Mouse (Mus musculus) neural tube, embryonic 13.5 days (tissue): Measurements from ENCODE around the gene Rexo2. TPM values are rescaled to one million over a fixed set of nuclear protein-coding genes. Genes with fewer than 3 reads are reported as not detected.

ENCODE experiments used
- ATAC-seq: fragments of 200-750 bp; cut with Nextera tagmentation; 2 replicates; pipeline ENCODE4 v1.8.0; 2017; ENCODE audit warnings: low read depth, mild to moderate bottlenecking, moderate TSS enrichment, moderate library complexity
- H3K27ac ChIP-seq: fragments of 300-500 bp; sonication (generic); replicated peaks from 2 replicates; pipeline ENCODE4 v1.5.1; 2015; ENCODE audit warnings: moderate library complexity, mild to moderate bottlenecking, inconsistent platforms
- H3K27me3 ChIP-seq: fragments of 300-500 bp; sonication (generic); 2 replicates; pipeline ENCODE4 v1.6.1; 2015; ENCODE audit warnings: mild to moderate bottlenecking, inconsistent platforms
- H3K36me3 ChIP-seq: fragments of 300-500 bp; sonication (generic); 2 replicates; pipeline ENCODE4 v1.6.1; 2015; ENCODE audit warnings: mild to moderate bottlenecking, inconsistent platforms
- H3K4me1 ChIP-seq: fragments of 300-500 bp; sonication (generic); replicated peaks from 2 replicates; pipeline ENCODE4 v1.6.1; 2015; ENCODE audit warnings: inconsistent platforms
- H3K4me2 ChIP-seq: fragments of 300-500 bp; sonication (generic); 2 replicates; pipeline ENCODE4 v1.6.1; 2015; ENCODE audit warnings: inconsistent platforms, mild to moderate bottlenecking, moderate library complexity
- H3K4me3 ChIP-seq: fragments of 300-500 bp; sonication (generic); 2 replicates; pipeline ENCODE4 v1.5.1; 2015; ENCODE audit warnings: mild to moderate bottlenecking, inconsistent platforms
- H3K9ac ChIP-seq: fragments of 300-500 bp; sonication (generic); 2 replicates; pipeline ENCODE4 v1.6.1; 2015; ENCODE audit warnings: moderate library complexity, mild to moderate bottlenecking, inconsistent platforms
- H3K9me3 ChIP-seq: fragments of 300-500 bp; sonication (generic); 2 replicates; pipeline ENCODE4 v1.6.1; 2016; ENCODE audit warnings: inconsistent platforms
- WGBS: fragments of 180-500 bp; shearing (Covaris S2); methylation state at CpG from one replicate; pipeline ENCODE4 v1.1.7; 2015; 5-methylcytosine and 5-hydroxymethylcytosine counted together
- polyA plus RNA-seq: library from polyadenylated mRNA; unstranded; fragments of >200 nt; fragmentation: Nextera tagmentation; extraction: Ambion mirVana; gene quantifications from 2 replicates; pipeline ENCODE4 v1.2.1, GENCODE M21; 2015

Gene Rexo2
- polyA plus RNA-seq, 1 experiment from 2014 or later = 113 TPM

- no peak for ATAC-seq
- Histone ChIP-seq H3K27ac (no peak overlapping the region), H3K4me1 (no peaks in the 10 kb centered on the region), H3K27me3 (no peaks in the 10 kb centered on the region), H3K4me2 (no peak overlapping the region), H3K36me3 (peaks cover 12% of the 10 kb centered on the region), H3K4me3 (no peak overlapping the region), H3K9ac (no peak overlapping the region), H3K9me3 (no peaks in the 10 kb centered on the region; the same call in 1 of the 2 replicates)
- 93% methylated on average over 3 of the region's 3 CpGs for WGBS
Observed at GRCm38 (mm10) chr9:48465671-48466070, 14.8 kb downstream of the Rexo2 start.

- WGBS = 81% methylated on average over 3 of the region's 3 CpGs
- no peak overlapping the region for H3K4me2 ChIP-seq
- H3K4me3 ChIP-seq = no peak overlapping the region
- H3K9ac ChIP-seq = no peak overlapping the region
- H3K4me1 ChIP-seq = no peaks in the 10 kb centered on the region
- no peaks in the 10 kb centered on the region for H3K36me3 ChIP-seq
- no peak for ATAC-seq
- H3K27me3 ChIP-seq = no peaks in the 10 kb centered on the region
- no peaks in the 10 kb centered on the region; the same call in 1 of the 2 replicates for H3K9me3 ChIP-seq
- no peak overlapping the region for H3K27ac ChIP-seq
Observed at GRCm38 (mm10) chr9:48461545-48461944, 18.9 kb downstream of the Rexo2 start.

- no peak overlapping the region for H3K27ac ChIP-seq
- H3K9ac ChIP-seq = no peak overlapping the region
- no peaks in the 10 kb centered on the region; the same call in 1 of the 2 replicates for H3K9me3 ChIP-seq
- ATAC-seq = no peak
- H3K36me3 ChIP-seq = no peaks in the 10 kb centered on the region
- 93% methylated on average over 8 of the region's 8 CpGs for WGBS
- H3K4me3 ChIP-seq = no peak overlapping the region
- H3K4me2 ChIP-seq = no peak overlapping the region
- no peaks in the 10 kb centered on the region for H3K4me1 ChIP-seq
- H3K27me3 ChIP-seq = no peaks in the 10 kb centered on the region
Observed at GRCm38 (mm10) chr9:48460720-48461119, 19.7 kb downstream of the Rexo2 start.

- no peak overlapping the region for H3K4me3 ChIP-seq
- no peak for ATAC-seq
- H3K27me3 ChIP-seq = no peaks in the 10 kb centered on the region
- H3K4me1 ChIP-seq = no peaks in the 10 kb centered on the region
- H3K9me3 ChIP-seq = no peaks in the 10 kb centered on the region
- H3K36me3 ChIP-seq = no peaks in the 10 kb centered on the region
- no peak overlapping the region for H3K9ac ChIP-seq
- no peak overlapping the region for H3K4me2 ChIP-seq
- H3K27ac ChIP-seq = no peak overlapping the region
- WGBS = 92% methylated on average over 5 of the region's 5 CpGs
Observed at GRCm38 (mm10) chr9:48459391-48459790, 21.0 kb downstream of the Rexo2 start.

GRCm38 (mm10) chr9:48458879-48459278, 21.5 kb downstream of the Rexo2 start:
- ATAC-seq = no peak
- WGBS = 74% methylated on average over 3 of the region's 3 CpGs
- Histone ChIP-seq H3K27ac (no peak overlapping the region), H3K4me1 (no peaks in the 10 kb centered on the region), H3K9me3 (no peaks in the 10 kb centered on the region), H3K4me2 (no peak overlapping the region), H3K27me3 (no peaks in the 10 kb centered on the region), H3K36me3 (no peaks in the 10 kb centered on the region), H3K9ac (no peak overlapping the region), H3K4me3 (no peak overlapping the region)

- WGBS = 87% methylated on average over 3 of the region's 3 CpGs
Observed at GRCm38 (mm10) chr9:48455961-48456360, 24.5 kb downstream of the Rexo2 start.

GRCm38 (mm10) chr9:48450066-48450465, 30.4 kb downstream of the Rexo2 start:
- H3K4me2 ChIP-seq = no peak overlapping the region
- 90% methylated on average over 17 of the region's 17 CpGs for whole genome bisulfite sequencing
- no peaks in the 10 kb centered on the region for H3K4me1 ChIP-seq
- H3K27ac ChIP-seq = no peak overlapping the region
- no peak overlapping the region for H3K4me3 ChIP-seq
- no peaks in the 10 kb centered on the region for H3K27me3 ChIP-seq
- no peaks in the 10 kb centered on the region for H3K36me3 ChIP-seq
- no peak for ATAC-seq
- H3K9me3 ChIP-seq = no peaks in the 10 kb centered on the region
- H3K9ac ChIP-seq = no peak overlapping the region

More at GRCm38 (mm10) chr9:48455961-48456360, 24.5 kb downstream of the Rexo2 start:
- H3K27me3 ChIP-seq = no peaks in the 10 kb centered on the region
- no peaks in the 10 kb centered on the region for H3K36me3 ChIP-seq
- H3K9ac ChIP-seq = no peak overlapping the region
- no peaks in the 10 kb centered on the region for H3K4me1 ChIP-seq
- H3K27ac ChIP-seq = no peak overlapping the region
- H3K4me2 ChIP-seq = no peak overlapping the region
- no peak for ATAC-seq
- no peak overlapping the region for H3K4me3 ChIP-seq
- H3K9me3 ChIP-seq = no peaks in the 10 kb centered on the region

- ATAC-seq = no peak
- H3K4me3 ChIP-seq = no peak overlapping the region
- H3K9me3 ChIP-seq = no peaks in the 10 kb centered on the region
- no peaks in the 10 kb centered on the region for H3K36me3 ChIP-seq
- no peaks in the 10 kb centered on the region for H3K27me3 ChIP-seq
- 41% methylated on average over 5 of the region's 5 CpGs for WGBS
- no peaks in the 10 kb centered on the region for H3K4me1 ChIP-seq
- no peak overlapping the region for H3K9ac ChIP-seq
- H3K4me2 ChIP-seq = no peak overlapping the region
- no peak overlapping the region for H3K27ac ChIP-seq
Observed at GRCm38 (mm10) chr9:48447783-48448209, 32.6 kb downstream of the Rexo2 start.

- Histone ChIP-seq H3K4me1 (no peaks in the 10 kb centered on the region), H3K27ac (no peak overlapping the region), H3K36me3 (no peaks in the 10 kb centered on the region), H3K4me2 (no peak overlapping the region), H3K9ac (no peak overlapping the region), H3K27me3 (no peaks in the 10 kb centered on the region), H3K9me3 (no peaks in the 10 kb centered on the region), H3K4me3 (no peak overlapping the region)
- WGBS = 72% methylated on average over 2 of the region's 2 CpGs
- ATAC-seq = no peak
Observed at GRCm38 (mm10) chr9:48444821-48445220, 35.6 kb downstream of the Rexo2 start.

GRCm38 (mm10) chr9:48443873-48444272, 36.5 kb downstream of the Rexo2 start:
- no peak overlapping the region for H3K27ac ChIP-seq
- ATAC-seq = no peak
- no peaks in the 10 kb centered on the region for H3K27me3 ChIP-seq

GRCm38 (mm10) chr9:48432449-48432848, 48.0 kb downstream of the Rexo2 start:
- no peak for ATAC-seq
- Histone ChIP-seq H3K9ac (no peak overlapping the region), H3K4me3 (no peak overlapping the region), H3K4me1 (no peaks in the 10 kb centered on the region), H3K36me3 (no peaks in the 10 kb centered on the region), H3K27ac (no peak overlapping the region), H3K4me2 (no peak overlapping the region), H3K9me3 (no peaks in the 10 kb centered on the region), H3K27me3 (no peaks in the 10 kb centered on the region)
- 84% methylated on average over 8 of the region's 8 CpGs for WGBS

More at GRCm38 (mm10) chr9:48443873-48444272, 36.5 kb downstream of the Rexo2 start:
- Histone ChIP-seq H3K4me1 (no peaks in the 10 kb centered on the region), H3K4me2 (no peak overlapping the region), H3K4me3 (no peak overlapping the region), H3K9me3 (no peaks in the 10 kb centered on the region), H3K9ac (no peak overlapping the region), H3K36me3 (no peaks in the 10 kb centered on the region)
- 97% methylated on average over 1 of the region's 1 CpGs for WGBS

- Histone ChIP-seq H3K9me3 (no peaks in the 10 kb centered on the region), H3K36me3 (no peaks in the 10 kb centered on the region), H3K9ac (no peak overlapping the region), H3K27ac (no peak overlapping the region), H3K27me3 (no peaks in the 10 kb centered on the region), H3K4me1 (no peaks in the 10 kb centered on the region), H3K4me3 (no peak overlapping the region), H3K4me2 (no peak overlapping the region)
- no peak for ATAC-seq
- WGBS = 86% methylated on average over 7 of the region's 7 CpGs
Observed at GRCm38 (mm10) chr9:48427176-48427575, 53.2 kb downstream of the Rexo2 start.

GRCm38 (mm10) chr9:48423256-48423655, 57.2 kb downstream of the Rexo2 start:
- no peak for ATAC-seq
- H3K4me1 ChIP-seq = no peaks in the 10 kb centered on the region
- no peak overlapping the region for H3K4me3 ChIP-seq
- H3K4me2 ChIP-seq = no peak overlapping the region
- no peak overlapping the region for H3K27ac ChIP-seq
- no peak overlapping the region for H3K9ac ChIP-seq
- H3K9me3 ChIP-seq = no peaks in the 10 kb centered on the region
- no peaks in the 10 kb centered on the region for H3K36me3 ChIP-seq
- WGBS = 58% methylated on average over 1 of the region's 1 CpGs
- H3K27me3 ChIP-seq = no peaks in the 10 kb centered on the region
